Mouse (Mus musculus) neural tube, embryonic 14.5 days (tissue): ENCODE data around the gene Glycam1. TPM values are rescaled to one million over a fixed set of nuclear protein-coding genes. Genes with fewer than 3 reads are reported as not detected.

Source experiments
- polyA plus RNA-seq: library from polyadenylated mRNA; unstranded; fragments of >200 nt; fragmentation: Nextera tagmentation; extraction: Ambion mirVana; gene quantifications from 2 replicates; pipeline ENCODE4 v1.2.1, GENCODE M21; 2014

Glycam1 gene
- polyA plus RNA-seq, 1 experiment from 2014 or later = not detected

Other genes starting within 250 kb of the Glycam1 start
- gene Zfp385a, start 225.0 kb downstream of the Glycam1 start, polyA plus RNA-seq = 19.2 and 20.7 TPM in 2 replicates
- gene Itga5, start 198.3 kb downstream of the Glycam1 start, polyA plus RNA-seq = 3.8 and 7.4 TPM in 2 replicates
- not detected in 2 replicates for gene Gtsf1, start 134.6 kb downstream of the Glycam1 start, polyA plus RNA-seq
- not detected in 2 replicates for gene Gtsf2, start 116.6 kb downstream of the Glycam1 start, polyA plus RNA-seq
- gene Nckap1l, start 111.3 kb downstream of the Glycam1 start, polyA plus RNA-seq = 1.5 and 2.0 TPM in 2 replicates
- 99.0 and 99.6 TPM in 2 replicates for gene Pde1b, start 62.0 kb downstream of the Glycam1 start, polyA plus RNA-seq
- 98.6 and 110 TPM in 2 replicates for gene Ppp1r1a, start 27.1 kb downstream of the Glycam1 start, polyA plus RNA-seq
- gene Mucl1, start 190.4 kb upstream of the Glycam1 start, polyA plus RNA-seq = not detected in 2 replicates